In genomic region chr6:122739952-122740351, GRCm38 (mm10) we compare ENCODE assay signal across 8 mouse cellular contexts. TPM values are rescaled to one million over a fixed set of nuclear protein-coding genes. Genes with fewer than 3 reads are reported as not detected.
DNase-seq lines count a peak whose midpoint lies in the region; ATAC-seq lines count a peak whose summit lies in the region.

No protein-coding gene starts in this region.

- H3K36me3 ChIP-seq in hindbrain, embryonic 13.5 days, result peaks cover 17% of the 10 kb centered on the region

- DNase-seq in T-cell, adult 2 months (ENCODE audit: low spot score), result peak; percentile 31
- peak; percentile 87 to 89 for DNase-seq in cerebellum, postnatal 10 days
- peak; percentile 52 to 73 for DNase-seq in frontal cortex, postnatal 10 days (ENCODE audit: low spot score in 2 of 2)
- peak; percentile 50 to 61 for DNase-seq in layer of hippocampus, postnatal 36 days
- peak; percentile 69 for DNase-seq in lung, postnatal 25 days (ENCODE audit: low spot score)
- DNase-seq in retina, postnatal 1 day, result peak; percentile 85
- peak; percentile 41 to 79 for DNase-seq in urinary bladder, postnatal 4 days (ENCODE audit: low spot score in 2 of 2)

- no peaks in the 10 kb centered on the region for H3K9me3 ChIP-seq in hindbrain, embryonic 13.5 days

- ATAC-seq in hindbrain, embryonic 13.5 days (ENCODE audit: low FRiP score), result peak; percentile 44

- H3K4me3 ChIP-seq in hindbrain, embryonic 13.5 days, result peak overlapping the region; percentile 12; the same call in 1 of the 2 replicates

- 10% methylated on average over 8 of the region's 8 CpGs for WGBS in hindbrain, embryonic 13.5 days

- H3K9ac ChIP-seq in hindbrain, embryonic 13.5 days, result no peak overlapping the region

- H3K27ac ChIP-seq in hindbrain, embryonic 13.5 days, result no peak overlapping the region

- peaks cover 38% of the 10 kb centered on the region for H3K27me3 ChIP-seq in hindbrain, embryonic 13.5 days

- peaks cover 22% of the 10 kb centered on the region for H3K4me1 ChIP-seq in hindbrain, embryonic 13.5 days (replicated peaks)

- peak overlapping the region; percentile 66 for H3K4me2 ChIP-seq in hindbrain, embryonic 13.5 days

RNA-seq across cellular contexts. Expression of gene Nanog, which starts 32.7 kb away (rescaled TPM):
- polyA plus RNA-seq in hindbrain, embryonic 13.5 days (2015; fragmentation: Nextera tagmentation; extraction: Ambion mirVana), result 0.21 and 0.22 TPM in 2 replicates
- total RNA-seq in layer of hippocampus, postnatal 36 days (2021), result not detected

Comparison
In these comparisons a context has a peak if more than half of its experiments do, and no peak if none do; other contexts are left out.
1. DNase-seq: peak in every context shown above with its lines; median percentile 88 in cerebellum, postnatal 10 days; 85 in retina, postnatal 1 day; 69 in lung, postnatal 25 days; 62 in frontal cortex, postnatal 10 days; 60 in urinary bladder, postnatal 4 days; 56 in layer of hippocampus, postnatal 36 days; 31 in T-cell, adult 2 months.